Mouse (Mus musculus) C2C12 (cell line): ENCODE data around the gene Cd79a. TPM values are rescaled to one million over a fixed set of nuclear protein-coding genes. Genes with fewer than 3 reads are reported as not detected.
"Not testable (repeated sequence)": the region's sequence is repeated elsewhere in the genome, so short reads cannot be mapped to it uniquely, and the experiment has no call there.

ENCODE experiments used
- H3K27me3 ChIP-seq: one replicate; pipeline ENCODE4 v1.6.1; 2011; ENCODE audit not compliant: control insufficient read depth, insufficient read depth, insufficient read length
- H3K36me3 ChIP-seq: one replicate; pipeline ENCODE4 v1.6.1; 2011; ENCODE audit not compliant: control insufficient read depth, insufficient read depth
- H3K4me3 ChIP-seq: one replicate; pipeline ENCODE4 v1.5.1; 2011; ENCODE audit warnings: mild to moderate bottlenecking, control low read depth; ENCODE audit not compliant: poor library complexity, insufficient read depth, severe bottlenecking
- H3K79me2 ChIP-seq: one replicate; pipeline ENCODE4 v1.6.1; 2011; ENCODE audit not compliant: control insufficient read depth, insufficient read depth
- H3K79me3 ChIP-seq: one replicate; pipeline ENCODE4 v1.6.1; 2011; ENCODE audit warnings: low read depth, control low read depth
- H3ac ChIP-seq: one replicate; pipeline ENCODE3; 2011; ENCODE audit warnings: low read depth; ENCODE audit not compliant: control insufficient read depth, insufficient read length
- CEBPB ChIP-seq: IDR thresholded peaks from one replicate; pipeline ENCODE4 v1.6.1; 2011; ENCODE audit warnings: low read depth, mild to moderate bottlenecking, control low read depth, moderate library complexity
- CTCF ChIP-seq: IDR thresholded peaks from one replicate; pipeline ENCODE4 v1.5.1; 2011; ENCODE audit not compliant: control insufficient read depth, insufficient read depth, insufficient read length
- FOSL1 ChIP-seq: IDR thresholded peaks from one replicate; pipeline ENCODE4 v1.8.0; 2011; ENCODE audit warnings: mild to moderate bottlenecking, low read length; ENCODE audit not compliant: poor library complexity, insufficient read depth, severe bottlenecking
- MAX ChIP-seq: IDR thresholded peaks from one replicate; pipeline ENCODE4 v1.6.1; 2011; ENCODE audit warnings: mild to moderate bottlenecking, control low read depth
- MYOD1 ChIP-seq: IDR thresholded peaks from one replicate; pipeline ENCODE4 v1.6.1; 2011; ENCODE audit warnings: low read depth; ENCODE audit not compliant: control insufficient read depth, insufficient read length
- MYOG ChIP-seq: IDR thresholded peaks from one replicate; pipeline ENCODE4 v1.6.1; 2011; ENCODE audit not compliant: control insufficient read depth, insufficient read length; ENCODE audit errors: extremely low read depth
- USF1 ChIP-seq: IDR thresholded peaks from one replicate; pipeline ENCODE4 v1.6.1; 2011; ENCODE audit warnings: low read depth, mild to moderate bottlenecking, control low read depth, moderate library complexity
- polyA plus RNA-seq: library from polyadenylated mRNA; unstranded; fragments of >200 nt; fragmentation: generic; extraction: Trizol; gene quantifications from one replicate; pipeline ENCODE4 v1.2.1, GENCODE M21; 2012; ENCODE audit warnings: missing spikeins

The Cd79a gene
- polyA plus RNA-seq, 1 experiment = 0.09 TPM

GRCm38 (mm10) chr7:24889431-24890220, 7.6 kb upstream of the Cd79a start:
- Histone ChIP-seq H3K79me2 (peaks cover 48% of the 10 kb centered on the region), H3K36me3 (peaks cover 64% of the 10 kb centered on the region), H3K27me3 (no peaks in the 10 kb centered on the region), H3ac (no peak overlapping the region), H3K4me3 (no peak overlapping the region), H3K79me3 (peaks cover 38% of the 10 kb centered on the region)
- no peak for TF ChIP-seq MYOD1
- no peak for TF ChIP-seq USF1
- no peak for TF ChIP-seq CTCF
- no peak for TF ChIP-seq CEBPB
- TF ChIP-seq MAX = no peak

GRCm38 (mm10) chr7:24890281-24891216, 6.6 kb upstream of the Cd79a start:
- H3K79me3 ChIP-seq = peaks cover 29% of the 10 kb centered on the region
- peaks cover 57% of the 10 kb centered on the region for H3K36me3 ChIP-seq
- H3K4me3 ChIP-seq = no peak overlapping the region
- H3K27me3 ChIP-seq = no peaks in the 10 kb centered on the region
- peaks cover 38% of the 10 kb centered on the region for H3K79me2 ChIP-seq
- TF ChIP-seq FOSL1 (no peak), MAX (no peak), MYOG (no peak), USF1 (no peak), CEBPB (no peak), CTCF (peak; percentile 89), MYOD1 (no peak)
- no peak overlapping the region for H3ac ChIP-seq

GRCm38 (mm10) chr7:24891241-24892124, 5.7 kb upstream of the Cd79a start:
- H3K79me3 ChIP-seq = peaks cover 19% of the 10 kb centered on the region
- no peaks in the 10 kb centered on the region for H3K27me3 ChIP-seq
- no peak for TF ChIP-seq FOSL1
- no peak for TF ChIP-seq CTCF
- TF ChIP-seq USF1 = no peak
- no peak for TF ChIP-seq MAX
- H3K4me3 ChIP-seq = no peak overlapping the region
- H3K79me2 ChIP-seq = peaks cover 29% of the 10 kb centered on the region
- no peak overlapping the region for H3ac ChIP-seq
- peaks cover 47% of the 10 kb centered on the region for H3K36me3 ChIP-seq

- Histone ChIP-seq H3K79me3 (peaks cover 13% of the 10 kb centered on the region), H3K36me3 (peaks cover 41% of the 10 kb centered on the region), H3ac (no peak overlapping the region), H3K79me2 (peaks cover 22% of the 10 kb centered on the region), H3K4me3 (no peak overlapping the region), H3K27me3 (no peaks in the 10 kb centered on the region)
- no peak for TF ChIP-seq FOSL1
- TF ChIP-seq MYOD1 = no peak
- no peak for TF ChIP-seq CEBPB
- no peak for TF ChIP-seq USF1
- no peak for TF ChIP-seq MYOG
- TF ChIP-seq MAX = no peak
- no peak for TF ChIP-seq CTCF
Measured at GRCm38 (mm10) chr7:24892125-24892583, 5.0 kb upstream of the Cd79a start.

GRCm38 (mm10) chr7:24895749-24896148, 1.4 kb upstream of the Cd79a start:
- not testable (repeated sequence) for H3ac ChIP-seq, H3K27me3 ChIP-seq, H3K79me3 ChIP-seq, H3K36me3 ChIP-seq, H3K4me3 ChIP-seq, H3K79me2 ChIP-seq
